Mouse (Mus musculus) midbrain, embryonic 12.5 days (tissue): ENCODE measurements at regions not wholly inside any gene's neighbourhood (a gene's known extent, or its start where the extent isn't known, plus 50 kb on each side); places are given as distances from the start of the nearest gene placed in this dataset.

Experiments used
- ATAC-seq: fragments of 200-750 bp; cut with Nextera tagmentation; 2 replicates; pipeline ENCODE4 v1.8.0; 2017; ENCODE audit warnings: low read depth, moderate TSS enrichment, moderate library complexity; ENCODE audit not compliant: low FRiP score
- H3K27ac ChIP-seq: fragments of 300-500 bp; sonication (generic); replicated peaks from 2 replicates; pipeline ENCODE4 v1.5.1; 2016; ENCODE audit warnings: mild to moderate bottlenecking
- H3K27me3 ChIP-seq: fragments of 300-500 bp; sonication (generic); 2 replicates; pipeline ENCODE4 v1.6.1; 2016; ENCODE audit warnings: mild to moderate bottlenecking
- H3K36me3 ChIP-seq: fragments of 300-500 bp; sonication (generic); 2 replicates; pipeline ENCODE4 v1.6.1; 2016
- H3K4me1 ChIP-seq: fragments of 300-500 bp; sonication (generic); 2 replicates; pipeline ENCODE4 v1.6.1; 2016
- H3K4me2 ChIP-seq: fragments of 300-500 bp; sonication (generic); replicated peaks from 2 replicates; pipeline ENCODE4 v1.6.1; 2016; ENCODE audit warnings: mild to moderate bottlenecking, moderate library complexity
- H3K4me3 ChIP-seq: fragments of 300-500 bp; sonication (generic); 2 replicates; pipeline ENCODE4 v1.5.1; 2016; ENCODE audit warnings: mild to moderate bottlenecking
- H3K9ac ChIP-seq: fragments of 300-500 bp; sonication (generic); replicated peaks from 2 replicates; pipeline ENCODE4 v1.6.1; 2016; ENCODE audit warnings: mild to moderate bottlenecking, moderate library complexity
- H3K9me3 ChIP-seq: fragments of 300-500 bp; sonication (generic); 2 replicates; pipeline ENCODE4 v1.6.1; 2016; ENCODE audit warnings: mild to moderate bottlenecking
- WGBS: fragments of 180-500 bp; shearing (Covaris S2); methylation state at CpG from one replicate; pipeline ENCODE4 v1.1.7; 2016; 5-methylcytosine and 5-hydroxymethylcytosine counted together

- Histone ChIP-seq H3K36me3 (no peaks in the 10 kb centered on the region), H3K4me2 (no peak overlapping the region), H3K9me3 (0 out of 2 replicates have a peak, but pooled peaks cover 4% of the 10 kb centered on the region), H3K4me3 (no peak overlapping the region), H3K4me1 (peaks cover 17% of the 10 kb centered on the region), H3K27me3 (peaks cover 21% of the 10 kb centered on the region; the same call in 1 of the 2 replicates), H3K9ac (no peak overlapping the region), H3K27ac (no peak overlapping the region)
- 89% methylated on average over 5 of the region's 5 CpGs for WGBS
- no peak for ATAC-seq
Observed at GRCm38 (mm10) chr13:107699251-107699650, 345.0 kb upstream of the Smim15 start.

GRCm38 (mm10) chr13:107698345-107698744 lies 345.9 kb upstream of the Smim15 start:
- Histone ChIP-seq H3K27me3 (peaks cover 14% of the 10 kb centered on the region; the same call in 1 of the 2 replicates), H3K4me2 (no peak overlapping the region), H3K9ac (no peak overlapping the region), H3K4me1 (peaks cover 17% of the 10 kb centered on the region), H3K9me3 (0 out of 2 replicates have a peak, but pooled peaks cover 4% of the 10 kb centered on the region), H3K36me3 (no peaks in the 10 kb centered on the region), H3K4me3 (no peak overlapping the region), H3K27ac (no peak overlapping the region)
- whole genome bisulfite sequencing = 95% methylated on average over 7 of the region's 7 CpGs
- no peak for ATAC-seq

- H3K4me3 ChIP-seq = no peak overlapping the region
- ATAC-seq = no peak
- no peak overlapping the region for H3K27ac ChIP-seq
- H3K4me2 ChIP-seq = no peak overlapping the region
- H3K36me3 ChIP-seq = no peaks in the 10 kb centered on the region
- WGBS = 89% methylated on average over 5 of the region's 5 CpGs
- H3K4me1 ChIP-seq = no peaks in the 10 kb centered on the region
- H3K27me3 ChIP-seq = no peaks in the 10 kb centered on the region; the same call in 1 of the 2 replicates
- H3K9ac ChIP-seq = no peak overlapping the region
- H3K9me3 ChIP-seq = no peaks in the 10 kb centered on the region
Observed at GRCm38 (mm10) chr13:107692123-107692830, 352.0 kb upstream of the Smim15 start.

- no peak overlapping the region for H3K9ac ChIP-seq
- no peaks in the 10 kb centered on the region for H3K9me3 ChIP-seq
- no peak for ATAC-seq
- H3K27ac ChIP-seq = no peak overlapping the region
- 43% methylated on average over 6 of the region's 6 CpGs for WGBS
- no peak overlapping the region for H3K4me2 ChIP-seq
- no peak overlapping the region for H3K4me3 ChIP-seq
- H3K36me3 ChIP-seq = no peaks in the 10 kb centered on the region
- H3K4me1 ChIP-seq = peaks cover 4% of the 10 kb centered on the region; the same call in 1 of the 2 replicates
- H3K27me3 ChIP-seq = no peaks in the 10 kb centered on the region; the same call in 1 of the 2 replicates
Observed at GRCm38 (mm10) chr13:107688972-107689371, 355.3 kb upstream of the Smim15 start.

GRCm38 (mm10) chr13:107685231-107685630 lies 359.0 kb upstream of the Smim15 start:
- Histone ChIP-seq H3K27me3 (peaks cover 5% of the 10 kb centered on the region; the same call in 1 of the 2 replicates), H3K9ac (no peak overlapping the region)
- 84% methylated on average over 3 of the region's 3 CpGs for WGBS

GRCm38 (mm10) chr13:107683909-107684308 lies 360.3 kb upstream of the Smim15 start:
- Histone ChIP-seq H3K9ac (no peak overlapping the region), H3K9me3 (no peaks in the 10 kb centered on the region), H3K4me2 (no peak overlapping the region), H3K27me3 (peaks cover 5% of the 10 kb centered on the region; the same call in 1 of the 2 replicates), H3K4me1 (peaks cover 10% of the 10 kb centered on the region; the same call in 1 of the 2 replicates), H3K4me3 (no peak overlapping the region), H3K27ac (no peak overlapping the region), H3K36me3 (no peaks in the 10 kb centered on the region)
- WGBS = 57% methylated on average over 3 of the region's 3 CpGs
- peak; percentile 60; the same call in 1 of the 2 replicates for ATAC-seq

More at GRCm38 (mm10) chr13:107685231-107685630, 359.0 kb upstream of the Smim15 start:
- ATAC-seq = no peak
- Histone ChIP-seq H3K4me2 (no peak overlapping the region), H3K36me3 (no peaks in the 10 kb centered on the region), H3K27ac (no peak overlapping the region), H3K4me3 (no peak overlapping the region), H3K4me1 (peaks cover 10% of the 10 kb centered on the region; the same call in 1 of the 2 replicates), H3K9me3 (no peaks in the 10 kb centered on the region)

- Histone ChIP-seq H3K4me1 (peaks cover 12% of the 10 kb centered on the region; the same call in 1 of the 2 replicates), H3K9me3 (no peaks in the 10 kb centered on the region), H3K9ac (no peak overlapping the region), H3K4me2 (no peak overlapping the region), H3K4me3 (no peak overlapping the region), H3K36me3 (no peaks in the 10 kb centered on the region), H3K27ac (no peak overlapping the region), H3K27me3 (peaks cover 5% of the 10 kb centered on the region; the same call in 1 of the 2 replicates)
- no peak for ATAC-seq
- 91% methylated on average over 5 of the region's 5 CpGs for whole genome bisulfite sequencing
Observed at GRCm38 (mm10) chr13:107681719-107682118, 362.5 kb upstream of the Smim15 start.

GRCm38 (mm10) chr13:107678860-107679259 lies 365.4 kb upstream of the Smim15 start:
- Histone ChIP-seq H3K27me3 (peaks cover 15% of the 10 kb centered on the region), H3K36me3 (no peaks in the 10 kb centered on the region), H3K4me3 (no peak overlapping the region), H3K9me3 (no peaks in the 10 kb centered on the region), H3K9ac (no peak overlapping the region), H3K4me2 (no peak overlapping the region), H3K27ac (no peak overlapping the region), H3K4me1 (peaks cover 12% of the 10 kb centered on the region)
- ATAC-seq = no peak

- ATAC-seq = no peak
- Histone ChIP-seq H3K36me3 (no peaks in the 10 kb centered on the region), H3K9ac (no peak overlapping the region), H3K4me1 (peaks cover 7% of the 10 kb centered on the region; the same call in 1 of the 2 replicates), H3K9me3 (no peaks in the 10 kb centered on the region), H3K27ac (no peak overlapping the region), H3K27me3 (peaks cover 19% of the 10 kb centered on the region), H3K4me2 (no peak overlapping the region), H3K4me3 (no peak overlapping the region)
- WGBS = 61% methylated on average over 8 of the region's 8 CpGs
Observed at GRCm38 (mm10) chr13:107677091-107677470, 367.2 kb upstream of the Smim15 start.

GRCm38 (mm10) chr13:107676310-107677090 lies 367.7 kb upstream of the Smim15 start:
- Histone ChIP-seq H3K4me2 (no peak overlapping the region), H3K36me3 (no peaks in the 10 kb centered on the region), H3K4me3 (no peak overlapping the region), H3K27me3 (peaks cover 16% of the 10 kb centered on the region), H3K9me3 (no peaks in the 10 kb centered on the region), H3K4me1 (peaks cover 7% of the 10 kb centered on the region; the same call in 1 of the 2 replicates), H3K9ac (no peak overlapping the region), H3K27ac (no peak overlapping the region)
- 14% methylated on average over 9 of the region's 9 CpGs for WGBS
- peak; percentile 44; the same call in 1 of the 2 replicates for ATAC-seq

- Histone ChIP-seq H3K27ac (no peak overlapping the region), H3K4me2 (no peak overlapping the region), H3K27me3 (peaks cover 16% of the 10 kb centered on the region), H3K4me3 (no peak overlapping the region), H3K36me3 (no peaks in the 10 kb centered on the region), H3K4me1 (peaks cover 9% of the 10 kb centered on the region; the same call in 1 of the 2 replicates), H3K9me3 (no peaks in the 10 kb centered on the region), H3K9ac (no peak overlapping the region)
- WGBS = 79% methylated on average over 5 of the region's 5 CpGs
- no peak for ATAC-seq
Observed at GRCm38 (mm10) chr13:107672166-107672565, 372.1 kb upstream of the Smim15 start.

- Histone ChIP-seq H3K4me3 (no peak overlapping the region), H3K4me1 (peaks cover 19% of the 10 kb centered on the region), H3K9me3 (no peaks in the 10 kb centered on the region), H3K27me3 (peaks cover 5% of the 10 kb centered on the region; the same call in 1 of the 2 replicates), H3K36me3 (no peaks in the 10 kb centered on the region), H3K9ac (no peak overlapping the region), H3K27ac (no peak overlapping the region), H3K4me2 (no peak overlapping the region)
- no peak for ATAC-seq
- 64% methylated on average over 4 of the region's 5 CpGs for WGBS
Observed at GRCm38 (mm10) chr13:107668509-107668908, 375.7 kb upstream of the Smim15 start.
